Mouse (Mus musculus): ENCODE results near the gene Olfr1153. TPM values are rescaled to one million over a fixed set of nuclear protein-coding genes. Genes with fewer than 3 reads are reported as not detected.

Gene Olfr1153
- polyA plus RNA-seq (2012; rRNA removed), result not detected in 2 replicates

GRCm38 (mm10) chr2:87894662-87895061 is at the start of gene Olfr1153:
TSS of gene Olfr1153 (plus strand) at chr2:87894962.
- WGBS, result 48% methylated on average over 1 of the region's 1 CpGs
- no peak for DNase-seq (ENCODE audit: low read depth, low spot score)

- 70% methylated on average over 1 of the region's 1 CpGs for WGBS
- no peak for DNase-seq (ENCODE audit: low read depth, low spot score)
Measured at GRCm38 (mm10) chr2:87855562-87855961, 39.2 kb upstream of the Olfr1153 start, which contains the start of gene Olfr1151. TSS of gene Olfr1151 (plus strand) at chr2:87855862.

- no peak for DNase-seq (ENCODE audit: low read depth, low spot score)
Measured at GRCm38 (mm10) chr2:87866192-87866591, 28.6 kb upstream of the Olfr1153 start, which contains the start of gene Olfr1152. TSS of gene Olfr1152 (plus strand) at chr2:87866492.

GRCm38 (mm10) chr2:87905066-87905465 is 10.3 kb downstream of the Olfr1153 start, which contains the start of gene Olfr1154:
TSS of gene Olfr1154 (minus strand) at chr2:87905166.
- no peak for DNase-seq (ENCODE audit: low read depth, low spot score)

GRCm38 (mm10) chr2:87945037-87945436 is 50.3 kb downstream of the Olfr1153 start, which contains the start of gene Olfr1155:
TSS of gene Olfr1155 (minus strand) at chr2:87945137.
- WGBS, result 92% methylated on average over 1 of the region's 1 CpGs
- no peak for DNase-seq (ENCODE audit: low read depth, low spot score)

More at GRCm38 (mm10) chr2:87905066-87905465, 10.3 kb downstream of the Olfr1153 start, which contains the start of gene Olfr1154:
- 82% methylated on average over 1 of the region's 1 CpGs for WGBS

Other genes with a start within 250 kb of the Olfr1153 start
- not detected in 2 replicates for gene Olfr1133, start 247.6 kb upstream of the Olfr1153 start, polyA plus RNA-seq (2012; rRNA removed)
- gene Olfr1134, start 236.5 kb upstream of the Olfr1153 start, polyA plus RNA-seq (2012; rRNA removed), result not detected in 2 replicates
- not detected in 2 replicates for gene Olfr1135, start 221.3 kb upstream of the Olfr1153 start, polyA plus RNA-seq (2012; rRNA removed)
- not detected in 2 replicates for gene Olfr1136, start 201.0 kb upstream of the Olfr1153 start, polyA plus RNA-seq (2012; rRNA removed)
- not detected in 2 replicates for gene Olfr1137, start 181.8 kb upstream of the Olfr1153 start, polyA plus RNA-seq (2012; rRNA removed)
- not detected in 2 replicates for gene Olfr1138, start 155.0 kb upstream of the Olfr1153 start, polyA plus RNA-seq (2012; rRNA removed)
- not detected in 2 replicates for gene Olfr1140, start 151.2 kb upstream of the Olfr1153 start, polyA plus RNA-seq (2012; rRNA removed)
- not detected in 2 replicates for gene Olfr1141, start 141.0 kb upstream of the Olfr1153 start, polyA plus RNA-seq (2012; rRNA removed)
- not detected in 2 replicates for gene Olfr152, start 115.5 kb upstream of the Olfr1153 start, polyA plus RNA-seq (2012; rRNA removed)
- not detected in 2 replicates for gene Olfr1143, start 94.4 kb upstream of the Olfr1153 start, polyA plus RNA-seq (2012; rRNA removed)
- not detected in 2 replicates for gene Olfr1145, start 85.1 kb upstream of the Olfr1153 start, polyA plus RNA-seq (2012; rRNA removed)
- not detected in 2 replicates for gene Olfr1148, start 64.4 kb upstream of the Olfr1153 start, polyA plus RNA-seq (2012; rRNA removed)
- gene Olfr1150-ps1, start 51.0 kb upstream of the Olfr1153 start, polyA plus RNA-seq (2012; rRNA removed), result not detected in 2 replicates
- not detected in 2 replicates for gene Olfr1151, start 39.1 kb upstream of the Olfr1153 start, polyA plus RNA-seq (2012; rRNA removed)
- gene Olfr1152, start 28.5 kb upstream of the Olfr1153 start, polyA plus RNA-seq (2012; rRNA removed), result not detected in 2 replicates
- gene Olfr1154, start 10.2 kb downstream of the Olfr1153 start, polyA plus RNA-seq (2012; rRNA removed), result not detected in 2 replicates
- not detected in 2 replicates for gene Olfr1155, start 50.2 kb downstream of the Olfr1153 start, polyA plus RNA-seq (2012; rRNA removed)
- not detected in 2 replicates for gene Olfr1156, start 58.1 kb downstream of the Olfr1153 start, polyA plus RNA-seq (2012; rRNA removed)
- gene Olfr1157, start 73.3 kb downstream of the Olfr1153 start, polyA plus RNA-seq (2012; rRNA removed), result not detected in 2 replicates
- not detected in 2 replicates for gene Olfr74, start 79.7 kb downstream of the Olfr1153 start, polyA plus RNA-seq (2012; rRNA removed)
- not detected in 2 replicates for gene Olfr1158, start 95.2 kb downstream of the Olfr1153 start, polyA plus RNA-seq (2012; rRNA removed)
- not detected in 2 replicates for gene Olfr1160, start 113.3 kb downstream of the Olfr1153 start, polyA plus RNA-seq (2012; rRNA removed)
- not detected in 2 replicates for gene Olfr1161, start 127.8 kb downstream of the Olfr1153 start, polyA plus RNA-seq (2012; rRNA removed)
- not detected in 2 replicates for gene Olfr73, start 142.7 kb downstream of the Olfr1153 start, polyA plus RNA-seq (2012; rRNA removed)
- gene Olfr1162, start 156.2 kb downstream of the Olfr1153 start, polyA plus RNA-seq (2012; rRNA removed), result not detected in 2 replicates
- gene Olfr1163, start 176.9 kb downstream of the Olfr1153 start, polyA plus RNA-seq (2012; rRNA removed), result not detected in 2 replicates
- not detected in 2 replicates for gene Olfr1164, start 199.0 kb downstream of the Olfr1153 start, polyA plus RNA-seq (2012; rRNA removed)
- not detected in 2 replicates for gene Olfr1166, start 233.3 kb downstream of the Olfr1153 start, polyA plus RNA-seq (2012; rRNA removed)

Measured in large intestine, adult 2 months (tissue).